Mouse (Mus musculus) midbrain, embryonic 10.5 days (tissue): ENCODE data around the gene Hmgb1. TPM values are rescaled to one million over a fixed set of nuclear protein-coding genes. Genes with fewer than 3 reads are reported as not detected.
A peak's percentile ranks its signal among the peaks of the same experiment; 100 is the strongest.

Experiments
- DNase-seq: peaks from one replicate; pipeline ENCODE4 v3.0.0-alpha.2; 2017; ENCODE audit warnings: low spot score
- H3K27ac ChIP-seq: fragments of 300-500 bp; sonication (generic); replicated peaks from 2 replicates; pipeline ENCODE4 v1.5.1; 2016; ENCODE audit warnings: mild to moderate bottlenecking
- H3K27me3 ChIP-seq: fragments of 300-500 bp; sonication (generic); 2 replicates; pipeline ENCODE4 v1.6.1; 2016; ENCODE audit warnings: low read depth, mild to moderate bottlenecking; ENCODE audit not compliant: poor library complexity, severe bottlenecking
- H3K36me3 ChIP-seq: fragments of 300-500 bp; sonication (generic); 2 replicates; pipeline ENCODE4 v1.6.1; 2016; ENCODE audit warnings: mild to moderate bottlenecking, moderate library complexity
- H3K4me1 ChIP-seq: fragments of 300-500 bp; sonication (generic); 2 replicates; pipeline ENCODE4 v1.6.1; 2016
- H3K4me3 ChIP-seq: fragments of 300-500 bp; sonication (generic); 2 replicates; pipeline ENCODE4 v1.5.1; 2016; ENCODE audit warnings: mild to moderate bottlenecking, moderate library complexity
- H3K9me3 ChIP-seq: fragments of 300-500 bp; sonication (generic); replicated peaks from 2 replicates; pipeline ENCODE4 v1.6.1; 2016; ENCODE audit warnings: mild to moderate bottlenecking
- WGBS: fragments of 180-500 bp; shearing (Covaris S2); methylation state at CpG from one replicate; pipeline ENCODE4 v1.1.7; 2016; 5-methylcytosine and 5-hydroxymethylcytosine counted together
- polyA plus RNA-seq: library from polyadenylated mRNA; unstranded; fragments of >200 nt; fragmentation: Nextera tagmentation; extraction: Ambion mirVana; gene quantifications from 2 replicates; pipeline ENCODE4 v1.2.1, GENCODE M21; 2016

The Hmgb1 gene
- polyA plus RNA-seq, 1 experiment from 2014 or later, result 1,420 TPM

- Histone ChIP-seq H3K36me3 (no peaks in the 10 kb centered on the region), H3K27ac (no peak overlapping the region), H3K4me3 (no peak overlapping the region), H3K9me3 (no peaks in the 10 kb centered on the region), H3K4me1 (no peaks in the 10 kb centered on the region), H3K27me3 (no peaks in the 10 kb centered on the region)
- DNase-seq, result no peak
- 87% methylated on average over 3 of the region's 3 CpGs for WGBS
These were observed 46.8 kb downstream of the Hmgb1 start for GRCm38 (mm10) chr5:149137447-149137846.

DNA sequence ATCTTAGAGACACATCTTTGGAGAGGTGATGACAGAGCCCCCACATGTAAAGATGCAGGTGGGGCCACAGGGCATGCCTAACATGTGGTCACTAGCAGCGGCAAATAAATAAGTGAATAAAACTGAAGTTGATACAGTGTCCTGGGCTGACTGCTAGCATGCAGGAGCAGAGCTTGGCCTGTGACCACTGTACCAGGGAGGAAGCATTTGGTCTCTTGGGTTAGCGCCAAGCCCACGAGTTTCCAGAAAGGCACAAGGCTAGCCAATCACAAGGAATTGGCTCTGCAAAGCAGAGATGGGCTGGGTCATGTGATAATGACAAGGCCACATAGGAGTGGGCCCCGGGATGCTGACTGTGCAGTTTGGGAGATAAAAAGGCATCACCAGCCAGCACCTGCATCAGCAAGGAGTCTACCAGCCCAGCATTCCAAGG is 47.3 kb downstream of the Hmgb1 start:
- Histone ChIP-seq H3K4me1 (no peaks in the 10 kb centered on the region), H3K4me3 (no peak overlapping the region), H3K36me3 (no peaks in the 10 kb centered on the region), H3K27ac (no peak overlapping the region), H3K9me3 (no peaks in the 10 kb centered on the region), H3K27me3 (no peaks in the 10 kb centered on the region)
- no peak for DNase-seq
- WGBS, result 89% methylated on average over 4 of the region's 4 CpGs

- WGBS, result 84% methylated on average over 10 of the region's 10 CpGs
These were observed 48.6 kb downstream of the Hmgb1 start for GRCm38 (mm10) chr5:149135455-149136354.

GRCm38 (mm10) chr5:149134751-149135454 is 49.4 kb downstream of the Hmgb1 start:
- Histone ChIP-seq H3K36me3 (no peaks in the 10 kb centered on the region), H3K4me1 (no peaks in the 10 kb centered on the region), H3K9me3 (no peaks in the 10 kb centered on the region), H3K27ac (no peak overlapping the region), H3K4me3 (no peak overlapping the region), H3K27me3 (no peaks in the 10 kb centered on the region)
- WGBS, result 85% methylated on average over 10 of the region's 10 CpGs
- DNase-seq, result no peak

More at GRCm38 (mm10) chr5:149135455-149136354, 48.6 kb downstream of the Hmgb1 start:
- H3K4me3 ChIP-seq, result no peak overlapping the region
- no peak for DNase-seq
- no peaks in the 10 kb centered on the region for H3K27me3 ChIP-seq
- H3K27ac ChIP-seq, result no peak overlapping the region
- H3K9me3 ChIP-seq, result no peaks in the 10 kb centered on the region
- no peaks in the 10 kb centered on the region for H3K36me3 ChIP-seq
- no peaks in the 10 kb centered on the region for H3K4me1 ChIP-seq

- WGBS, result 91% methylated on average over 15 of the region's 15 CpGs
- no peaks in the 10 kb centered on the region for H3K4me1 ChIP-seq
- no peak for DNase-seq
These were observed 55.8 kb downstream of the Hmgb1 start for GRCm38 (mm10) chr5:149128473-149128872.

DNA sequence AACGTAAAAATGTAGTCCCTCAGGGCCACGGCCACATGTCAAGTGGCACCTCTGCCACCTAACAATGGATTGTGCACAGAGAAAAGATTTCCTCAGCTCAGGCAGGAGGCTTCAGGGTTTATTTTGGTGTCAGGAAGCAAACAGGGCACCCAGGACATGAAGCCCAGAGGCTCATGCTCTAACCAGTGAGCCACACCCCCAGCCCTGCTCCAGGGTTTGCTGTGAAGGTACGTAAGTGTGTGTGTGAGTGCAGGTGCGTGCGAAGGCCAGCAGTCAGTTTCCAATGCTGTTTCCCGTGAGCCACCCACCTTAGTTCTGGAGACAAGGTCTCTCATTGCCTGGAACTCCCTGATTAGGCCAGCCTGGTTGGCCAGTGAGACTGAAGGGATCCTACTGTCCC is 60.5 kb downstream of the Hmgb1 start:
- no peak for DNase-seq
- Histone ChIP-seq H3K36me3 (no peaks in the 10 kb centered on the region), H3K4me3 (no peak overlapping the region), H3K9me3 (no peaks in the 10 kb centered on the region), H3K27ac (0 out of 2 replicates have a peak overlapping the region, but pooled peaks have one; percentile 17), H3K27me3 (no peaks in the 10 kb centered on the region), H3K4me1 (no peaks in the 10 kb centered on the region)
- 88% methylated on average over 6 of the region's 6 CpGs for WGBS

More at GRCm38 (mm10) chr5:149128473-149128872, 55.8 kb downstream of the Hmgb1 start:
- Histone ChIP-seq H3K4me3 (no peak overlapping the region), H3K9me3 (no peaks in the 10 kb centered on the region), H3K27me3 (no peaks in the 10 kb centered on the region), H3K27ac (no peak overlapping the region), H3K36me3 (no peaks in the 10 kb centered on the region)

DNA sequence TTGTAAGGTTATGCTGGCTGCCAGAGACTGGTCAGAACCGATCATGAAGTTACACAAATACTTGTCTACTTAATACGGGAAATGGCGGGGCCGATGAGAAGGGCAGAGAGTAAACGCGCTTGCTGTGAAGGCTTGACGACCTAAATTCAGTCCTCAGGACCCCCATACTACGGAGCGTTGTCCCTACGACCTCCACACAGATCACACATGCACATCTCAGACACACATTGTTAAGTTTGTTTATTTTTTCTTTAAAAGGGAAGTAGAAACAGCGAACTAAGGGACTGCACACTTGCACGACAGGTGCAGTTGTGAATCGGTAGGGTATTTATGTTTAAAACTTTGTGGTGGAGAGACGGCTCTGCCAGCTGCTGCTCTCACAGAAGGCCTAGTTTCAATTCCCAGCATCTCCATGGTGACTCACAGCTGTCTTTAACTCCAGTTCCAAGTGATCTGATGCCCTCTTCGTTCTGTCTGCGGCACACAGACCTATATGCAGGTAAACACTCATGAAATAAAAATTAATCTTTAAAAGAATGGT is 64.9 kb downstream of the Hmgb1 start:
- 91% methylated on average over 16 of the region's 16 CpGs for WGBS
- no peaks in the 10 kb centered on the region for H3K9me3 ChIP-seq
- H3K4me1 ChIP-seq, result peaks cover 17% of the 10 kb centered on the region
- no peaks in the 10 kb centered on the region for H3K27me3 ChIP-seq
- no peak overlapping the region for H3K27ac ChIP-seq
- no peak for DNase-seq
- H3K4me3 ChIP-seq, result no peak overlapping the region
- no peaks in the 10 kb centered on the region for H3K36me3 ChIP-seq

GRCm38 (mm10) chr5:149117815-149118547 is 66.3 kb downstream of the Hmgb1 start:
- H3K4me1 ChIP-seq, result peaks cover 19% of the 10 kb centered on the region
- H3K4me3 ChIP-seq, result no peak overlapping the region
- WGBS, result 36% methylated on average over 7 of the region's 7 CpGs
- H3K9me3 ChIP-seq, result no peaks in the 10 kb centered on the region
- no peak for DNase-seq
- peak overlapping the region; percentile 59 for H3K27ac ChIP-seq
- no peaks in the 10 kb centered on the region for H3K27me3 ChIP-seq
- no peaks in the 10 kb centered on the region for H3K36me3 ChIP-seq

GRCm38 (mm10) chr5:149114587-149114986 is 69.7 kb downstream of the Hmgb1 start:
- Histone ChIP-seq H3K36me3 (no peaks in the 10 kb centered on the region), H3K27me3 (no peaks in the 10 kb centered on the region), H3K4me1 (peaks cover 28% of the 10 kb centered on the region), H3K27ac (no peak overlapping the region), H3K4me3 (no peak overlapping the region), H3K9me3 (no peaks in the 10 kb centered on the region)
- DNase-seq, result no peak
- 64% methylated on average over 9 of the region's 9 CpGs for WGBS

DNA sequence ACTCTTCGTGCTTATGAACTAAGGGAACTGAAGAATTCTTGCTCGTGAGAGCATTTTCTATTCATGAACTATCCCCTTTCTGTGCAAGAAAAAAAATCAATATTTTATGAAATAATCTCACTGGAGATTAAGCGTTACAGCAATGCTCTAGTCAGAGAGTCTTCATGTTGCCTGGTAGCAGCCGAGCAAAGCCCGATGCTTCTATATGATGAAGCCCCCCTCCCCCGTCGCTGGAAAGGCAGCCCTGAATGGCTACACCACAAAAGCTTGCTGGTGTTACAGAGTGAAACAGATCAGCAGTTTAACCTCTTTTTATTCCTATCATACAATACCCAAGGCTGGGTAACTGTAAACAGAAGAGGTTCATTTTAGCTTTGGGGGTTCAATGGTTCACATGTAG is 70.3 kb downstream of the Hmgb1 start:
- Histone ChIP-seq H3K36me3 (no peaks in the 10 kb centered on the region), H3K4me1 (peaks cover 28% of the 10 kb centered on the region), H3K27me3 (no peaks in the 10 kb centered on the region), H3K9me3 (no peaks in the 10 kb centered on the region), H3K4me3 (no peak overlapping the region), H3K27ac (no peak overlapping the region; the same call in 1 of the 2 replicates)
- no peak for DNase-seq
- WGBS, result 79% methylated on average over 7 of the region's 7 CpGs

- WGBS, result 81% methylated on average over 7 of the region's 7 CpGs
- Histone ChIP-seq H3K27ac (no peak overlapping the region), H3K9me3 (no peaks in the 10 kb centered on the region)
These were observed 70.8 kb downstream of the Hmgb1 start for GRCm38 (mm10) chr5:149113439-149113838.

GRCm38 (mm10) chr5:149112559-149112958 is 71.7 kb downstream of the Hmgb1 start:
- Histone ChIP-seq H3K27me3 (no peaks in the 10 kb centered on the region), H3K27ac (no peak overlapping the region), H3K4me3 (no peak overlapping the region), H3K4me1 (peaks cover 19% of the 10 kb centered on the region), H3K9me3 (no peaks in the 10 kb centered on the region), H3K36me3 (no peaks in the 10 kb centered on the region)
- DNase-seq, result no peak
- 87% methylated on average over 5 of the region's 5 CpGs for WGBS

More at GRCm38 (mm10) chr5:149113439-149113838, 70.8 kb downstream of the Hmgb1 start:
- no peak overlapping the region for H3K4me3 ChIP-seq
- no peaks in the 10 kb centered on the region for H3K27me3 ChIP-seq
- peaks cover 28% of the 10 kb centered on the region for H3K4me1 ChIP-seq
- no peaks in the 10 kb centered on the region for H3K36me3 ChIP-seq
- no peak for DNase-seq
